ENCODE assay signal across 8 mouse cellular contexts in the genomic region with DNA sequence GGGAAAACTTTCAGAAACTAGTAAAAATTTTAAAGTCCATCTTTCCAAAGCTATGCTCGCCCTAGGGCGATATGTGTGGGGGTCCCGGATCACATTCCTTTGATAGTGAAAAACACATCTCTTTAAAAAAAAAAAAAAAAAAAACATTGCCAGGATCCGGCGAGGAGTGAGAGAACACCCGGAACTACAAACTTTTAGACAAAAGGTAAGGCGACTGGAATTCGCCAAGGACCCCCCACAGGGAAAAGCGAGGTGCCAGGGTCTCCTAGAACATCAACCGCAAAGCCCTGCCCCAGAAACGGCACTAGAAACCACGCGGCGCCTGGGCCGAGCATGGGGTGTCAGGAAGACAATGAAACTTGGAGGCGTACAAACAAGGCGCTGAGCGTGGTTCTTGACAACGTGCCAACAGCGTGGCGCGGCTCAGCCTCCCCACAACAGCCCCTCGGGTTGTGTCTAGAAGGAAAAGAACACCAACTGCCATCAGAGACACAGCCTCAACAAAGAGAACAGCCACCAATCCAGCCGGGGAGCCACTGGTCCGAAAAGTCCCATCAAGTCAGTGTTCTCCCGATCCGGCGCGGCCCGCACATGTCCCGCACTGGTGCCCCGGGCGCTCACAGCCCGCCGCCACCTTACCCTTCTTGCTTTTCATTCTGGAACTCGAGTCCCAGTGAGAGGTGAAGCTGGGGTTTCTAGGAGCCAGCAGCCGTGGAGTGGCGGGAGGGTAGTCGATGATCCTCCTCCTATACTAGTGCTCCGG. TPM values are rescaled to one million over a fixed set of nuclear protein-coding genes. Genes with fewer than 3 reads are reported as not detected.
DNase-seq lines count a peak whose midpoint lies in the region; ATAC-seq and TF ChIP-seq lines count a peak whose summit lies in the region.

No protein-coding gene starts in this region.

- H3K27me3 ChIP-seq in embryonic facial prominence, embryonic 12.5 days, result no peaks in the 10 kb centered on the region
- H3K27me3 ChIP-seq in heart, embryonic 12.5 days (replicated peaks), result no peaks in the 10 kb centered on the region
- H3K27me3 ChIP-seq in kidney, postnatal 0 days (ENCODE audit: insufficient read depth, low read length), result no peaks in the 10 kb centered on the region

- H3K9ac ChIP-seq in embryonic facial prominence, embryonic 12.5 days, result peak overlapping the region; percentile 98
- peak overlapping the region; percentile 94 for H3K9ac ChIP-seq in heart, embryonic 12.5 days
- peak overlapping the region; percentile 88 for H3K9ac ChIP-seq in kidney, postnatal 0 days (ENCODE audit: low read depth, low read length)

- ATAC-seq in embryonic facial prominence, embryonic 12.5 days (ENCODE audit: insufficient number of reproducible peaks, insufficient read depth, low FRiP score, low TSS enrichment), result no peak; the same call in 1 of the 2 replicates
- peak; percentile 12 for ATAC-seq in heart, embryonic 12.5 days (ENCODE audit: insufficient number of reproducible peaks, low FRiP score)
- ATAC-seq in kidney, postnatal 0 days (replicated peaks; ENCODE audit: low FRiP score, low read depth), result peak; percentile 3; the same call in 1 of the 2 replicates

- no peaks in the 10 kb centered on the region for H3K9me3 ChIP-seq in embryonic facial prominence, embryonic 12.5 days
- H3K9me3 ChIP-seq in heart, embryonic 12.5 days (replicated peaks), result no peaks in the 10 kb centered on the region
- H3K9me3 ChIP-seq in kidney, postnatal 0 days (replicated peaks; ENCODE audit: low read length), result no peaks in the 10 kb centered on the region

- H3K27ac ChIP-seq in embryonic facial prominence, embryonic 12.5 days, result peak overlapping the region; percentile 99
- peak overlapping the region; percentile 93 for H3K27ac ChIP-seq in heart, embryonic 12.5 days (ENCODE audit: poor library complexity, severe bottlenecking)
- peak overlapping the region; percentile 99 for H3K27ac ChIP-seq in kidney, postnatal 0 days

- peaks cover 8% of the 10 kb centered on the region for H3K36me3 ChIP-seq in embryonic facial prominence, embryonic 12.5 days
- H3K36me3 ChIP-seq in heart, embryonic 12.5 days, result peaks cover 3% of the 10 kb centered on the region; the same call in 1 of the 2 replicates
- peaks cover 5% of the 10 kb centered on the region; the same call in 1 of the 2 replicates for H3K36me3 ChIP-seq in kidney, postnatal 0 days (ENCODE audit: insufficient read depth, low read length)

- peak overlapping the region; percentile 86 for H3K4me2 ChIP-seq in embryonic facial prominence, embryonic 12.5 days (replicated peaks)
- peak overlapping the region; percentile 98 for H3K4me2 ChIP-seq in heart, embryonic 12.5 days
- peak overlapping the region; percentile 81 for H3K4me2 ChIP-seq in kidney, postnatal 0 days (ENCODE audit: low read length)

- H3K4me3 ChIP-seq in embryonic facial prominence, embryonic 12.5 days, result peak overlapping the region; percentile 83
- H3K4me3 ChIP-seq in heart, embryonic 12.5 days, result peak overlapping the region; percentile 78
- H3K4me3 ChIP-seq in kidney, postnatal 0 days (replicated peaks; ENCODE audit: low read depth, low read length), result peak overlapping the region; percentile 89

- no peak for TF ChIP-seq CTCF in kidney, postnatal 0 days (IDR thresholded peaks at IDR 0.05; ENCODE audit: low read depth)

- DNase-seq in 416B (ENCODE audit: low read depth) (peak; percentile 76), R1 (ENCODE audit: low read depth, low spot score) (peak; percentile 82)
- DNase-seq in kidney, postnatal 0 days (ENCODE audit: low spot score), result peak; percentile 77
- peak; percentile 78 for DNase-seq in lung, postnatal 4 days
- DNase-seq in spleen, adult 18-20 months, result peak; percentile 46 to 62
- no peak for DNase-seq in left cerebral cortex, adult 11 months (ENCODE audit: low spot score)

- 0% methylated on average over 40 of the region's 40 CpGs for WGBS in embryonic facial prominence, embryonic 12.5 days
- WGBS in heart, embryonic 12.5 days, result under 1% methylated on average over 40 of the region's 40 CpGs
- 0% methylated on average over 40 of the region's 40 CpGs for WGBS in kidney, postnatal 0 days

- H3K4me1 ChIP-seq in embryonic facial prominence, embryonic 12.5 days, result peaks cover 15% of the 10 kb centered on the region; the same call in 1 of the 2 replicates
- peaks cover 18% of the 10 kb centered on the region for H3K4me1 ChIP-seq in heart, embryonic 12.5 days (replicated peaks)
- peaks cover 15% of the 10 kb centered on the region for H3K4me1 ChIP-seq in kidney, postnatal 0 days (replicated peaks; ENCODE audit: insufficient read depth, low read length)

RNA-seq across cellular contexts. Expression of a gene that starts 2.9 kb away (rescaled TPM):
- polyA plus RNA-seq in embryonic facial prominence, embryonic 12.5 days (2016; fragmentation: Nextera tagmentation; extraction: Ambion mirVana), result 113 and 126 TPM in 2 replicates
- polyA plus RNA-seq in heart, embryonic 12.5 days (2016; fragmentation: Nextera tagmentation; extraction: Ambion mirVana), result 35.8 and 38.6 TPM in 2 replicates
- polyA plus RNA-seq in kidney, postnatal 0 days (2015; fragmentation: Nextera tagmentation; extraction: Ambion mirVana), result 74.9 and 78.9 TPM in 2 replicates
